Mouse (Mus musculus) lung, adult 10 weeks (tissue): ENCODE measurements around the gene Gcnt7. TPM values are rescaled to one million over a fixed set of nuclear protein-coding genes. Genes with fewer than 3 reads are reported as not detected.

Experiments
- polyA plus RNA-seq: library from polyadenylated mRNA; stranded (reverse); fragments of 350-450 nt; fragmentation: Illumina TruSeq; extraction: RNeasy Lipid Tissue Mini Kit (QIAGEN cat#74804); gene quantifications from one replicate; pipeline ENCODE4 v1.2.3, GENCODE M21; 2014; ENCODE audit warnings: low read depth, low replicate concordance; ENCODE audit not compliant: insufficient read depth

Gcnt7 gene
- not detected for polyA plus RNA-seq

GRCm38 (mm10) chr2:172458496-172458895 is at the start of gene Gcnt7:
TSS of gene Gcnt7 (minus strand) at chr2:172458596.

GRCm38 (mm10) chr2:172472318-172472717 is 13.9 kb upstream of the Gcnt7 start, which contains the start of gene Fam209:
TSS of gene Fam209 (plus strand) at chr2:172472520.

GRCm38 (mm10) chr2:172439843-172440639 is 18.4 kb downstream of the Gcnt7 start, which contains the start of gene Rtf2:
TSS of gene Rtf2 (plus strand) at chr2:172440556.

Other genes starting within 250 kb of the Gcnt7 start
- not detected for gene Mc3r, start 210.1 kb downstream of the Gcnt7 start, polyA plus RNA-seq
- gene Fam210b, start 113.0 kb downstream of the Gcnt7 start, polyA plus RNA-seq, result 14.8 TPM
- 0.81 TPM for gene Aurka, start 88.1 kb downstream of the Gcnt7 start, polyA plus RNA-seq
- gene Cstf1, start 87.9 kb downstream of the Gcnt7 start, polyA plus RNA-seq, result 9.2 TPM
- 3.8 TPM for gene Cass4, start 64.8 kb downstream of the Gcnt7 start, polyA plus RNA-seq
- 54.3 TPM for gene Rtf2, start 18.0 kb downstream of the Gcnt7 start, polyA plus RNA-seq
- gene Fam209, start 13.9 kb upstream of the Gcnt7 start, polyA plus RNA-seq, result not detected
- gene Tfap2c, start 91.0 kb upstream of the Gcnt7 start, polyA plus RNA-seq, result not detected